Mouse (Mus musculus): ENCODE measurements at regions not wholly inside any gene's neighbourhood (a gene's known extent, or its start where the extent isn't known, plus 50 kb on each side); places are given as distances from the start of the nearest gene placed in this dataset.

DNA sequence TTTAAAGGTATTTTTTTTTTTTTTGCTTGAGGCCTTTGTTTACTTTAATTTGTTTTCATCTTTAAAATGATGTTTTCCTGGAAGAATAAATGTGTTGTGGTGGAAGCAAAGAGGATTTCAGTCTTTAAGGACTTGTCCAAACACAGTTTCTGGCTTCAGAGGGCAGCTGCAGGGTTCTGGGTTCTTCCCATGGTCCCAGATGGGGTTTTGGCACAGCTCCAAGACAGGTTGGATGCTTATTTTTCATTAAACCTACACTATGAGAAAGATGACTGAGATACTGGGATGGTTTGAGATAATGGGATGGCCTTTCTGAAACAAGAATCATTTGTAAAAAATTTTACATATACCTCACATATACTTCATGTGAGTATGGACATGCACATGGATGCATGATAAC, 234.7 kb upstream of the Sphkap start:
- H3K27me3 ChIP-seq (ENCODE audit: control insufficient read depth, insufficient read depth, low read length): no peaks in the 10 kb centered on the region
- H3K36me3 ChIP-seq (replicated peaks; ENCODE audit: control insufficient read depth, insufficient read depth, low read length): no peaks in the 10 kb centered on the region
- ATAC-seq (ENCODE audit: insufficient read depth, low read depth): no peak
- TF ChIP-seq CTCF (IDR thresholded peaks at IDR 0.05; ENCODE audit: low read depth) (no peak), EP300 (IDR thresholded peaks at IDR 0.05; ENCODE audit: low read depth) (no peak)
- no peak for DNase-seq (ENCODE audit: low spot score)
- no peaks in the 10 kb centered on the region for H3K9me3 ChIP-seq (replicated peaks; ENCODE audit: control insufficient read depth, low read length)
- no peak overlapping the region for H3K9ac ChIP-seq (replicated peaks; ENCODE audit: low read depth, low read length)
- H3K4me1 ChIP-seq (ENCODE audit: control insufficient read depth, insufficient read depth): no peaks in the 10 kb centered on the region
- no peak overlapping the region for H3K27ac ChIP-seq (ENCODE audit: low read depth)
- no peak overlapping the region for H3K4me3 ChIP-seq (ENCODE audit: low read depth, low read length)
- H3K4me2 ChIP-seq (ENCODE audit: low read depth, low read length): no peak overlapping the region

DNA sequence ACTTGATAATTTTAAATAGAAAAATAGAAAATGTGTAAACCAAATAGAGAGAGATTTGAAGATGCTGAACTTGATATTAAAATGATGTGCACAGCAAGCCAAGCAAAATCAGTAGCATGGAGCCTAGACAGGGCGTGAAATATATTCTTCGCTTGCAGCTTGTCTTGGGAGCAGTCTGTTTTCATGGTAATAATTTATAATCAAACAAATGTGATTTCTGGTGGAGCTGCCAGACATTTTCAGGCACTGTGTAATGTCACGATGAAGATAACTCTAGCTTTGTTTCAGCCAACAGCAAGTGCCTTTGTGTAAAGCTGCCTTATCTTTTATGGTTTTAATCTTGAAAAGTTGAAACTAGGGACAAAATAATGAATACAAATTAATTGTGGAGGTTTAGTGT, 228.1 kb upstream of the Sphkap start:
- H3K9ac ChIP-seq (replicated peaks; ENCODE audit: low read depth, low read length): no peak overlapping the region
- no peak overlapping the region for H3K27ac ChIP-seq (ENCODE audit: low read depth)
- no peaks in the 10 kb centered on the region for H3K36me3 ChIP-seq (replicated peaks; ENCODE audit: control insufficient read depth, insufficient read depth, low read length)
- no peak for DNase-seq (ENCODE audit: low spot score)
- no peaks in the 10 kb centered on the region for H3K9me3 ChIP-seq (replicated peaks; ENCODE audit: control insufficient read depth, low read length)
- no peaks in the 10 kb centered on the region for H3K4me1 ChIP-seq (ENCODE audit: control insufficient read depth, insufficient read depth)
- no peak for TF ChIP-seq EP300 (IDR thresholded peaks at IDR 0.05; ENCODE audit: low read depth)
- no peak for TF ChIP-seq CTCF (IDR thresholded peaks at IDR 0.05; ENCODE audit: low read depth)
- H3K4me3 ChIP-seq (ENCODE audit: low read depth, low read length): no peak overlapping the region
- no peak overlapping the region for H3K4me2 ChIP-seq (ENCODE audit: low read depth, low read length)
- WGBS: 74% methylated on average over 3 of the region's 3 CpGs
- no peak for ATAC-seq (ENCODE audit: insufficient read depth, low read depth)
- no peaks in the 10 kb centered on the region for H3K27me3 ChIP-seq (ENCODE audit: control insufficient read depth, insufficient read depth, low read length)

DNA sequence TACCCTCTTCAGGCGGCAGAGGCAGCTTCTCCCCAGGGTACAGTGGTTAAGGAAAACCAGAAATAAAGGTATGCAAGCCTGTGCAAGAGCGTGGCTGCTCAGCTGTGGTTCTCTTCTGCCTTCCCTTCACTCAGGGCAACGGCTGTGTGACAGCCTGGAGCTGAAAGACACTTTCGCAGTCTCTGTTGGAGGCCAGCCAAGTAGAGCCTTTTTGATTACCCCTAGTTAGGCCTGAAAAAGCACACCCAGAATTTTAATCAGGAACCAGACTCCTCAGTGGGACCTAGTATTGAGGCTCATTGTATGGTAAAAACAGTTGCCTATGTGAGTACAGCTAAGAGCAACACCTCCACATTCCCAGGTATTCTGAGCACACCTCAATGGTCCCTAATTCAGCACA, 223.8 kb upstream of the Sphkap start:
- Histone ChIP-seq H3K4me2 (ENCODE audit: low read depth, low read length) (peak overlapping the region; percentile 13; the same call in 1 of the 2 replicates), H3K9me3 (replicated peaks; ENCODE audit: control insufficient read depth, low read length) (no peaks in the 10 kb centered on the region), H3K36me3 (replicated peaks; ENCODE audit: control insufficient read depth, insufficient read depth, low read length) (no peaks in the 10 kb centered on the region), H3K27ac (ENCODE audit: low read depth) (no peak overlapping the region), H3K27me3 (ENCODE audit: control insufficient read depth, insufficient read depth, low read length) (no peaks in the 10 kb centered on the region), H3K9ac (replicated peaks; ENCODE audit: low read depth, low read length) (no peak overlapping the region), H3K4me1 (ENCODE audit: control insufficient read depth, insufficient read depth) (no peaks in the 10 kb centered on the region), H3K4me3 (ENCODE audit: low read depth, low read length) (no peak overlapping the region)
- ATAC-seq (ENCODE audit: insufficient read depth, low read depth): no peak
- 11% methylated on average over 4 of the region's 4 CpGs for WGBS
- no peak for TF ChIP-seq EP300 (IDR thresholded peaks at IDR 0.05; ENCODE audit: low read depth)
- no peak for TF ChIP-seq CTCF (IDR thresholded peaks at IDR 0.05; ENCODE audit: low read depth)
- DNase-seq (ENCODE audit: low spot score): no peak

DNA sequence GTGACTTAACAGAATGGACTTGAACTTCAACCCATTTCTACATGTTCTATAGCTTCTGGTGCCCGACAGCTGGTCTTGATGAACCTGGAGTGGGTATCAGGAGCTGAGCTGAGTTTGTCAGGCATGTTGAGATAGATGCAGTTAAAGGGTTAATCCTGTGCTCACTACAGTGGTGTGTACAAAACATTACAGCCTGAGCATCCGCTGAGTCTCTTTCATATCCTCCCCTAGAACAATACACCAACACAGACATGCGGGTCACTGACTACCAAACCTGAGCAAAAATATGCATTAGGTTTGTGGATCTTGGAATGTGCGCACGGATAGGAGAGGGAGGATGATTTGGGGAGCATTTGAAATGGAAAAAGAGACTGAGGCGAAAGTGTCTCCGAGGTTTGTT, 223.4 kb upstream of the Sphkap start:
- WGBS: 65% methylated on average over 7 of the region's 7 CpGs

DNA sequence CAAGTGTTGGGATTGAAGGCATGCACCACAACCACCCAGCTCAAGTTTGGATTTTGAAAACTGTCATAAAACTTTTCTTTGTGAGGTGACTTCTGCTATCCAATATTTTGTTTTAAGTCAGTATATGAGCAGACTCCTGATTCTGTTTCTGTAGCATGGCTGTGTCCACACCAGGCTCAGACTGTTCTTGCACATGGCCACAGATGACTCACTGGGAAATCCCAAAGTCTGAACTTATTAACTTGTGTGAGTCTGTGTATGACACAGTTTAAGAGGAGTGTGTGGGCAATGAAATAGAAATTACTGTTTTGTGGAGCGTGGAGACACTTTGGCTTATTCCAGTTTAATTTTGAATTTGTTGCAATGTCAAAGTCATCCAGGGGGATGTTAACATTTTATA, 179.3 kb upstream of the Sphkap start:
- DNase-seq (ENCODE audit: low spot score) (no peak), ATAC-seq (ENCODE audit: insufficient read depth, low read depth) (no peak)
- no peaks in the 10 kb centered on the region for H3K36me3 ChIP-seq (replicated peaks; ENCODE audit: control insufficient read depth, insufficient read depth, low read length)
- no peak overlapping the region for H3K9ac ChIP-seq (replicated peaks; ENCODE audit: low read depth, low read length)
- no peak overlapping the region for H3K4me2 ChIP-seq (ENCODE audit: low read depth, low read length)
- H3K4me1 ChIP-seq (ENCODE audit: control insufficient read depth, insufficient read depth): no peaks in the 10 kb centered on the region
- no peak overlapping the region for H3K4me3 ChIP-seq (ENCODE audit: low read depth, low read length)
- H3K27ac ChIP-seq (ENCODE audit: low read depth): no peak overlapping the region
- no peak for TF ChIP-seq CTCF (IDR thresholded peaks at IDR 0.05; ENCODE audit: low read depth)
- H3K27me3 ChIP-seq (ENCODE audit: control insufficient read depth, insufficient read depth, low read length): no peaks in the 10 kb centered on the region
- no peaks in the 10 kb centered on the region for H3K9me3 ChIP-seq (replicated peaks; ENCODE audit: control insufficient read depth, low read length)
- WGBS: 94% methylated on average over 1 of the region's 1 CpGs

More for the DNA sequence above, 223.4 kb upstream of the Sphkap start:
- Histone ChIP-seq H3K4me1 (ENCODE audit: control insufficient read depth, insufficient read depth) (no peaks in the 10 kb centered on the region), H3K9ac (replicated peaks; ENCODE audit: low read depth, low read length) (no peak overlapping the region), H3K27me3 (ENCODE audit: control insufficient read depth, insufficient read depth, low read length) (no peaks in the 10 kb centered on the region), H3K4me3 (ENCODE audit: low read depth, low read length) (no peak overlapping the region), H3K9me3 (replicated peaks; ENCODE audit: control insufficient read depth, low read length) (no peaks in the 10 kb centered on the region), H3K4me2 (ENCODE audit: low read depth, low read length) (peak overlapping the region; percentile 13; the same call in 1 of the 2 replicates), H3K36me3 (replicated peaks; ENCODE audit: control insufficient read depth, insufficient read depth, low read length) (no peaks in the 10 kb centered on the region), H3K27ac (ENCODE audit: low read depth) (no peak overlapping the region)
- TF ChIP-seq EP300 (IDR thresholded peaks at IDR 0.05; ENCODE audit: low read depth) (no peak), CTCF (IDR thresholded peaks at IDR 0.05; ENCODE audit: low read depth) (no peak)
- ATAC-seq (ENCODE audit: insufficient read depth, low read depth) (no peak), DNase-seq (ENCODE audit: low spot score) (no peak)

DNA sequence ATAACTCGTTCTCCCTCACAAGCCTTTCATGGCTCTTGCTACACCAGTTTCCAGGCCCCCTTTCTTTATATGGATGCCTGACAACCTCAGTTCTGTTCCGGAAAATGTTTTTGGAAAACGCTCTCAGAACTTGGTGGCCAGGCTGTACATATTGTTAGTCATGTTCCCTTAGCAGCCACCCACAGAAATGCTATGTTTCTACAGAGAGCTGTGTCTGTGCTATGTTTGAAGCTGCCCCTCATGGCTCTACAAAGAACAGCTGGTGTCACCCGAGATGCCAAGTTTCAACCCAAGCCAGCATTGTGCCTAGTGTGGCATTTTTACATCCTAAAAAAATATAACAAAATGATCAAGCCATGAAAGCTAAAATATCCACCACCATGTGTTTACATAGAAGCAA, 175.0 kb upstream of the Sphkap start:
- no peak for DNase-seq (ENCODE audit: low spot score)
- Histone ChIP-seq H3K27me3 (ENCODE audit: control insufficient read depth, insufficient read depth, low read length) (no peaks in the 10 kb centered on the region), H3K4me1 (ENCODE audit: control insufficient read depth, insufficient read depth) (no peaks in the 10 kb centered on the region), H3K27ac (ENCODE audit: low read depth) (no peak overlapping the region), H3K36me3 (replicated peaks; ENCODE audit: control insufficient read depth, insufficient read depth, low read length) (no peaks in the 10 kb centered on the region), H3K9ac (replicated peaks; ENCODE audit: low read depth, low read length) (no peak overlapping the region), H3K4me2 (ENCODE audit: low read depth, low read length) (no peak overlapping the region), H3K9me3 (replicated peaks; ENCODE audit: control insufficient read depth, low read length) (no peaks in the 10 kb centered on the region), H3K4me3 (ENCODE audit: low read depth, low read length) (no peak overlapping the region)
- 74% methylated on average over 4 of the region's 4 CpGs for WGBS
- TF ChIP-seq CTCF (IDR thresholded peaks at IDR 0.05; ENCODE audit: low read depth) (no peak), EP300 (IDR thresholded peaks at IDR 0.05; ENCODE audit: low read depth) (no peak)
- no peak for ATAC-seq (ENCODE audit: insufficient read depth, low read depth)

All from heart, postnatal 0 days (tissue).